In genomic region chr8:94704669-94704984, GRCm38 (mm10) we compare ENCODE assay signal across 8 mouse cellular contexts. TPM values are rescaled to one million over a fixed set of nuclear protein-coding genes. Genes with fewer than 3 reads are reported as not detected.
DNase-seq lines count a peak whose midpoint lies in the region; ATAC-seq and TF ChIP-seq lines count a peak whose summit lies in the region.
"Had no signal": no experiment of that assay in that cellular context is flagged by ENCODE, and none has a peak within 500 bp of the region (broad histone marks: within the 10 kb centered on the region; RNA-seq: fewer than 3 reads in every experiment).

No protein-coding gene starts in this region.

- H3K9me3 ChIP-seq in lung, embryonic 15.5 days: no peaks in the 10 kb centered on the region
- no peaks in the 10 kb centered on the region for H3K9me3 ChIP-seq in limb, embryonic 11.5 days (ENCODE audit: control insufficient read depth, low read length)

- peak overlapping the region; percentile 39 for H3K9ac ChIP-seq in lung, embryonic 15.5 days
- peak overlapping the region; percentile 55 for H3K9ac ChIP-seq in limb, embryonic 11.5 days (ENCODE audit: low read length)

- H3K36me3 ChIP-seq in lung, embryonic 15.5 days: no peaks in the 10 kb centered on the region
- no peaks in the 10 kb centered on the region for H3K36me3 ChIP-seq in limb, embryonic 11.5 days (ENCODE audit: control insufficient read depth, insufficient read depth, low read length)
- H3K36me3 ChIP-seq in small intestine, adult 2 months (ENCODE audit: control insufficient read depth, insufficient read depth, low read length): no peaks in the 10 kb centered on the region

- H3K27ac ChIP-seq in lung, embryonic 15.5 days: no peak overlapping the region
- H3K27ac ChIP-seq in embryonic fibroblast, embryonic 13.5 days (ENCODE audit: insufficient read depth, low read length): no peak overlapping the region
- H3K27ac ChIP-seq in limb, embryonic 11.5 days (replicated peaks; ENCODE audit: low read depth, low read length): no peak overlapping the region
- no peak overlapping the region for H3K27ac ChIP-seq in small intestine, adult 2 months (ENCODE audit: insufficient read depth, low read depth, low read length)

- no peaks in the 10 kb centered on the region for H3K27me3 ChIP-seq in lung, embryonic 15.5 days
- H3K27me3 ChIP-seq in limb, embryonic 11.5 days (ENCODE audit: control insufficient read depth, insufficient read depth, low read length): no peaks in the 10 kb centered on the region
- no peaks in the 10 kb centered on the region for H3K27me3 ChIP-seq in small intestine, adult 2 months (ENCODE audit: control insufficient read depth, insufficient read depth, low read length)

- DNase-seq in lung, postnatal 36 days: no peak
- no peak for DNase-seq in limb, embryonic 11.5 days (ENCODE audit: low spot score)
- DNase-seq in embryo, embryonic 11 days: no peak

- no peak for TF ChIP-seq CTCF in embryonic fibroblast, embryonic 13.5 days (IDR thresholded peaks at IDR 0.05; ENCODE audit: borderline replicate concordance, insufficient read depth, low read length)
- TF ChIP-seq CTCF in small intestine, adult 2 months (IDR thresholded peaks at IDR 0.05; ENCODE audit: extremely low read depth, insufficient read length, insufficient replicate concordance, low read depth, low read length): no peak

- peak overlapping the region; percentile 59 for H3K4me3 ChIP-seq in lung, embryonic 15.5 days
- H3K4me3 ChIP-seq in embryonic fibroblast, embryonic 13.5 days (ENCODE audit: insufficient read depth, low read length): peak overlapping the region; percentile 33
- H3K4me3 ChIP-seq in limb, embryonic 11.5 days (ENCODE audit: low read depth, low read length): peak overlapping the region; percentile 46
- peak overlapping the region; percentile 52 for H3K4me3 ChIP-seq in small intestine, adult 2 months (ENCODE audit: low read depth, low read length)

- peaks cover 3% of the 10 kb centered on the region; the same call in 1 of the 2 replicates for H3K4me1 ChIP-seq in lung, embryonic 15.5 days
- no peaks in the 10 kb centered on the region; the same call in 1 of the 2 replicates for H3K4me1 ChIP-seq in embryonic fibroblast, embryonic 13.5 days (ENCODE audit: control insufficient read depth, insufficient read depth, low read length)
- no peaks in the 10 kb centered on the region for H3K4me1 ChIP-seq in limb, embryonic 11.5 days (ENCODE audit: control insufficient read depth, insufficient read depth, low read length)
- H3K4me1 ChIP-seq in small intestine, adult 2 months (ENCODE audit: control insufficient read depth, insufficient read depth, insufficient read length, low read length): peaks cover 4% of the 10 kb centered on the region; the same call in 1 of the 2 replicates

- no peak for ATAC-seq in lung, embryonic 15.5 days (ENCODE audit: borderline replicate concordance, extremely low read depth, low FRiP score, low TSS enrichment)
- 0 out of 2 replicates have a peak, but pooled peaks have one; percentile 1 for ATAC-seq in limb, embryonic 11.5 days (ENCODE audit: insufficient number of reproducible peaks, low FRiP score, low TSS enrichment, low read depth)
- no peak for ATAC-seq in megakaryocyte-erythroid progenitor cell, adult 5-6 weeks (replicated peaks; ENCODE audit: low FRiP score, low TSS enrichment, poor library complexity, severe bottlenecking)

- peak overlapping the region; percentile 79 for H3K4me2 ChIP-seq in lung, embryonic 15.5 days
- H3K4me2 ChIP-seq in limb, embryonic 11.5 days (ENCODE audit: low read depth, severe bottlenecking): peak overlapping the region; percentile 62

- TF ChIP-seq POLR2A in embryonic fibroblast, embryonic 13.5 days (IDR thresholded peaks at IDR 0.05; ENCODE audit: low read depth, low read length): no peak
- TF ChIP-seq POLR2A in small intestine, adult 2 months (IDR thresholded peaks at IDR 0.05; ENCODE audit: low read depth, low read length): no peak

- 13% methylated on average over 9 of the region's 9 CpGs for WGBS in lung, embryonic 15.5 days
- WGBS in limb, embryonic 11.5 days: 17% methylated on average over 9 of the region's 9 CpGs
- WGBS in small intestine, adult 2 months: 15% methylated on average over 9 of the region's 9 CpGs

RNA-seq across cellular contexts. Expression of gene Pllp, which starts 8.5 kb away (rescaled TPM):
- 3.5 and 3.6 TPM in 2 replicates for polyA plus RNA-seq in lung, embryonic 15.5 days (2015; fragmentation: Nextera tagmentation; extraction: Ambion mirVana)
- 0.60 TPM in 1 of 2 replicates, not detected in the other for polyA plus RNA-seq in embryonic fibroblast, embryonic 13.5 days (2011; ENCODE audit: insufficient read length, low read depth, missing spikeins)
- polyA plus RNA-seq in limb, embryonic 11.5 days (2014; fragmentation: Nextera tagmentation; extraction: Ambion mirVana): 0.21 TPM in 1 of 2 replicates, not detected in the other
- 50.9 and 84.3 TPM in 2 replicates for polyA plus RNA-seq in small intestine, adult 2 months (2012; rRNA removed)
- total RNA-seq in megakaryocyte-erythroid progenitor cell, adult 5-6 weeks (2014; fragmentation: Nextera tagmentation): not detected in 2 replicates
- not detected in 2 replicates for total RNA-seq in megakaryocyte-erythroid progenitor cell, adult 5-6 weeks (2017)

RNA-seq across cellular contexts. Expression of gene Arl2bp, which starts 38.2 kb away (rescaled TPM):
- 147 TPM in 2 replicates for polyA plus RNA-seq in lung, embryonic 15.5 days (2015; fragmentation: Nextera tagmentation; extraction: Ambion mirVana)
- 89.0 and 100 TPM in 2 replicates for polyA plus RNA-seq in embryonic fibroblast, embryonic 13.5 days (2011; ENCODE audit: insufficient read length, low read depth, missing spikeins)
- 60.6 and 63.7 TPM in 2 replicates for polyA plus RNA-seq in limb, embryonic 11.5 days (2014; fragmentation: Nextera tagmentation; extraction: Ambion mirVana)
- polyA plus RNA-seq in small intestine, adult 2 months (2012; rRNA removed): 26.3 and 50.7 TPM in 2 replicates
- 51.1 and 64.0 TPM in 2 replicates for total RNA-seq in megakaryocyte-erythroid progenitor cell, adult 5-6 weeks (2014; fragmentation: Nextera tagmentation)
- total RNA-seq in megakaryocyte-erythroid progenitor cell, adult 5-6 weeks (2017): 124 and 152 TPM in 2 replicates

RNA-seq across cellular contexts. Expression of gene Ccl22, which starts 40.8 kb away (rescaled TPM):
- polyA plus RNA-seq in lung, embryonic 15.5 days (2015; fragmentation: Nextera tagmentation; extraction: Ambion mirVana): 0.06 TPM in 2 replicates
- polyA plus RNA-seq in embryonic fibroblast, embryonic 13.5 days (2011; ENCODE audit: insufficient read length, low read depth, missing spikeins): not detected in 2 replicates
- not detected in 2 replicates for polyA plus RNA-seq in limb, embryonic 11.5 days (2014; fragmentation: Nextera tagmentation; extraction: Ambion mirVana)
- polyA plus RNA-seq in small intestine, adult 2 months (2012; rRNA removed): 4.2 and 6.5 TPM in 2 replicates
- not detected in 2 replicates for total RNA-seq in megakaryocyte-erythroid progenitor cell, adult 5-6 weeks (2014; fragmentation: Nextera tagmentation)
- total RNA-seq in megakaryocyte-erythroid progenitor cell, adult 5-6 weeks (2017): not detected in 2 replicates
- polyA plus RNA-seq: inflammation-experienced regulatory T-cells, adult 6 months had no signal

Comparison
In these comparisons a context has a peak if more than half of its experiments do, and no peak if none do; other contexts are left out.
1. RNA of gene Pllp, which starts 8.5 kb away (polyA plus RNA-seq): 50.9 to 84.3 TPM in small intestine, adult 2 months; 3.5 to 3.6 TPM in lung, embryonic 15.5 days, 0.60 TPM in embryonic fibroblast, embryonic 13.5 days and 0.21 TPM in limb, embryonic 11.5 days; every median in the first group is over 10 times any median in the second.
2. Peak in every context shown above with its lines, with median percentiles within 50 percentile points of each other: H3K4me3 ChIP-seq.